Mouse (Mus musculus) embryonic facial prominence, embryonic 15.5 days (tissue): ENCODE data around the gene Synj2. TPM values are rescaled to one million over a fixed set of nuclear protein-coding genes. Genes with fewer than 3 reads are reported as not detected.

Experiments used
- ATAC-seq: fragments of 200-750 bp; cut with Nextera tagmentation; 2 replicates; pipeline ENCODE4 v1.8.0; 2017; ENCODE audit warnings: low read depth, moderate TSS enrichment; ENCODE audit not compliant: insufficient number of reproducible peaks, low FRiP score, low TSS enrichment
- H3K27ac ChIP-seq: fragments of 300-500 bp; sonication (generic); replicated peaks from 2 replicates; pipeline ENCODE4 v1.5.1; 2015; ENCODE audit warnings: mild to moderate bottlenecking, inconsistent platforms
- H3K27me3 ChIP-seq: fragments of 300-500 bp; sonication (generic); 2 replicates; pipeline ENCODE4 v1.6.1; 2015; ENCODE audit warnings: inconsistent platforms
- H3K36me3 ChIP-seq: fragments of 300-500 bp; sonication (generic); 2 replicates; pipeline ENCODE4 v1.6.1; 2015; ENCODE audit warnings: mild to moderate bottlenecking, inconsistent platforms
- H3K4me1 ChIP-seq: fragments of 300-500 bp; sonication (generic); 2 replicates; pipeline ENCODE4 v1.6.1; 2015; ENCODE audit warnings: inconsistent platforms
- H3K4me2 ChIP-seq: fragments of 300-500 bp; sonication (generic); replicated peaks from 2 replicates; pipeline ENCODE4 v1.6.1; 2015; ENCODE audit warnings: mild to moderate bottlenecking, inconsistent platforms
- H3K4me3 ChIP-seq: fragments of 300-500 bp; sonication (generic); replicated peaks from 2 replicates; pipeline ENCODE4 v1.5.1; 2015; ENCODE audit warnings: mild to moderate bottlenecking, inconsistent platforms
- H3K9ac ChIP-seq: fragments of 300-500 bp; sonication (generic); 2 replicates; pipeline ENCODE4 v1.6.1; 2015; ENCODE audit warnings: inconsistent platforms
- H3K9me3 ChIP-seq: fragments of 300-500 bp; sonication (generic); replicated peaks from 2 replicates; pipeline ENCODE4 v1.6.1; 2016; ENCODE audit warnings: inconsistent platforms
- WGBS: fragments of 180-500 bp; shearing (Covaris S2); methylation state at CpG from one replicate; pipeline ENCODE4 v1.1.7; 2015; 5-methylcytosine and 5-hydroxymethylcytosine counted together
- polyA plus RNA-seq: library from polyadenylated mRNA; unstranded; fragments of >200 nt; fragmentation: Nextera tagmentation; extraction: Ambion mirVana; gene quantifications from 2 replicates; pipeline ENCODE4 v1.2.1, GENCODE M21; 2015

Synj2 gene
- polyA plus RNA-seq, 1 experiment from 2014 or later: 4.0 TPM

DNA sequence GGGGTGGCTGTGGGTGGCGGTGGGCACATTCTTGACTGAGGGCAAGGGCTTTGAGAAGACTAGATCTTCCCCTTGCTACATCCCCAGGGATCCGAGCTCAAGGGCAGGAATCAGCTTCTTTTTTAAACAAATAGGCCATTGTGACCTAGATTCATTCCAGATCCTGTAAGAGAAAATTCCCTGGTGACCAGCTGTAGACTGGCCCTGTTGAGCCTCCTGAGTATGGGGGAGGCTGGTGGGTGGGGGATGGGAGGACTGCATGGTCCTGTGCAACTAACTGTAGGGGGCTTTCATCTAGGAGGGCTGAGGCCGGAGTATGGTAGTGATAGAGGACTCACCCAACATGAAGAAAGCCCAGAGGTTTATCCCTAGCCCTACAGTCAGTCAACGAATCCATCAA, 47.0 kb downstream of the Synj2 start:
- Histone ChIP-seq H3K36me3 (no peaks in the 10 kb centered on the region), H3K4me2 (no peak overlapping the region), H3K27me3 (no peaks in the 10 kb centered on the region), H3K4me1 (peaks cover 22% of the 10 kb centered on the region), H3K4me3 (no peak overlapping the region), H3K27ac (no peak overlapping the region), H3K9me3 (no peaks in the 10 kb centered on the region), H3K9ac (no peak overlapping the region)
- ATAC-seq: no peak
- 55% methylated on average over 4 of the region's 4 CpGs for WGBS

DNA sequence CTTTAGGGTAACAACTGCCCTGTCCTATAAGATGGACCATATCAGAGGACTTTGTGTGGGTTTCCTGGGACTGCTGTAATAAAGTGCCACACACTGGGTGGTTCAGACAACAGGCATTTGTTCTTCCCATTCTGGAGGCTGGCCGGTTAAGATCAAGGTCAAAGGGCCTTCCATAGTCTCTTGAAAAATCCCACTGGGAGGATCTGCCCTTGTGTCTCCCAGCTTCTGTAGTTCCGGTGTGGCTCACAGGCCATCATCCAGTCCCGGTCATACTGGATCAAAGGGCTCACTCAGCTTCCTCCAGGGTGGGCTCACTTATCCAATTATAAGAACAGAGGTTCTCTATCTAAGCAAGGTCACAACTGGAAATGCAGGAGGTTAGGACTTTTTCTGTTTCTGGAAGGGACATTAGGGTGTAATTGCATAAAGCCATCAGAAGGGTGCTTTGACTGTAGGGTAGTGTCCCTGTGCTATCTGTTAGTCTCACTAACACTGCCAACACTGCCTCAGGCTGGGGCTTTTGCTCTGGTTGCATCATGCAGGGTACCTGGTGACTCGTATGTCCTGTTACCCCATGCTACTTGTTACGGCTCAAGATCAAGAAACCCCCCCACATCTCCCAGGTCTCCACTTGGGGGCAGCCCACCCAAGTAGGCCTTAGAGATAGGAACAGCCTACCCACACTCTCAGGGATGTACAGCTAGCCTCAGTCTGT, 51.9 kb downstream of the Synj2 start:
- no peaks in the 10 kb centered on the region for H3K36me3 ChIP-seq
- H3K4me2 ChIP-seq: no peak overlapping the region
- H3K4me3 ChIP-seq: no peak overlapping the region
- ATAC-seq: no peak
- H3K9ac ChIP-seq: no peak overlapping the region
- H3K27me3 ChIP-seq: no peaks in the 10 kb centered on the region
- WGBS: 55% methylated on average over 5 of the region's 5 CpGs
- peaks cover 8% of the 10 kb centered on the region for H3K4me1 ChIP-seq
- no peaks in the 10 kb centered on the region for H3K9me3 ChIP-seq
- no peak overlapping the region for H3K27ac ChIP-seq

DNA sequence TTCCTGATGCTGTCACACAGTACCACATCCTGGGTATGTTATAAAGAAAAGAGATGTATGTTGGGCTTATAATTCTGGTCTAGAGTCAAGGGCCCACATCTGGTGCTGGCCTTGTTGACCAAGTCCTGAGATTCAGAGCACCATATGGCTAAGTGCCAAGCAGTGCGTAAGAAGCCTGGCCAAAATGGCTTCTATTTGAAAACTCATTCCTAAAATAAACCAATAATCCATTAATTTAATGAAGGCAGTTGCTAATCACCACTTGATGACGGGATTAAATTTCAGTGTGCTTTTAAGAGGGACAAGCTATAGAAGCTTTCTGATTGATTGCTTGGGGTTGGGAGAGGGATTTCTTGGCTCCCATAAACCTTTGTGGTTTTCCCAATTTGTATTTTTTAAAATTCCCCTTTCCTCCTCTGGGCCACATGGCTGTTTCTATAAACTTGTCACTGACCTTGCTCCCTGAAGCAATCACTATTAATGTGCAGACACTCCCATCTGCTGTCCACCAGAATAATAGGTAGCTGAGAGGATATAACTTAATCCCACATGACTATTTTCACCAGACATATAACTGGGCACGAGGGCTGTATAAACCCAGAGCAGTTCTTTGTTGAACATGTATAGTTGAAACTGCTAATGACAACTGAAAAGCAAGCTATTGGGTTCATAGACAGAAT, 52.6 kb downstream of the Synj2 start:
- Histone ChIP-seq H3K9me3 (no peaks in the 10 kb centered on the region), H3K27me3 (no peaks in the 10 kb centered on the region), H3K4me3 (no peak overlapping the region), H3K4me1 (peaks cover 7% of the 10 kb centered on the region; the same call in 1 of the 2 replicates), H3K4me2 (no peak overlapping the region), H3K36me3 (no peaks in the 10 kb centered on the region), H3K27ac (no peak overlapping the region), H3K9ac (no peak overlapping the region)
- ATAC-seq: no peak
- 72% methylated on average over 3 of the region's 3 CpGs for whole genome bisulfite sequencing

DNA sequence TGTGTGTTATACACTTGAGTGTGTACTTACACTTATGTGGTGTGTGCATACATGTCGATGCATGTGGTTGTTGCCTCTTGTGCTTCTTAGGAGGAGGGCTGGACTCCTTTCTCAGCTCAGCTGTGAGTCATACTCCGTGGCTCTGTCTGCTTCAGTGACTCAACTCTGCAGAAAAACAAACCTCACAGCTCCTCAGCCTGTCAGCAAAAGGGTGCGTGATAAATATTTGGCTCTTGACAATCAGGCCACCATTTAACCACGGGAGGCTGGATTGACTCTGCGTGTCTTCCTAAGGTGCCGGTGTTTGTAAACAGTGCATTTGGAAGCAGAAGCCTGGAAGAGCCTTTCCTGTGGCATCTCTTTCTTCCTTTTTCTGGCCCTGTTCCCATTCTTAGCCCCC, 53.5 kb downstream of the Synj2 start:
- Histone ChIP-seq H3K9ac (no peak overlapping the region), H3K4me3 (no peak overlapping the region), H3K4me1 (peaks cover 14% of the 10 kb centered on the region), H3K27ac (no peak overlapping the region), H3K27me3 (no peaks in the 10 kb centered on the region), H3K4me2 (no peak overlapping the region), H3K9me3 (no peaks in the 10 kb centered on the region), H3K36me3 (no peaks in the 10 kb centered on the region)
- WGBS: 67% methylated on average over 6 of the region's 6 CpGs
- no peak for ATAC-seq

DNA sequence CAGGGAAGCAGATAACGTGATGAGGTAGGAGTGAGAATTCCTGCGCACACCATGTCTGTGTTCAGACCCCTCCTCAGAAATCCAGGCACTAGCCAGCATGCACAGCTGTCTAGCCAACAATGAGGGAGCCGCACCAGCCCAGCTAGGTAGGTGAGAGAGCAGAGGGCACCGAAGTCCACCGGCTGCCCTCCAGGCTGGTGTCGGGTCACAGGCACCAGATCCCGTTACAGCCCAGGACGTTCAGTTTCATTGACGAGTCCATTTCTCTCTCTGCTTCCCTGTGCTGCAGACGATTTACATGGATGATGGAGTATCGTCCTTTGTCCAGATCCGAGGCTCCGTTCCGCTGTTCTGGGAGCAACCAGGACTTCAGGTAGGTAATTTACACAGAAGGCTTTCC, 55.5 kb downstream of the Synj2 start:
- 65% methylated on average over 14 of the region's 14 CpGs for WGBS
- no peak for ATAC-seq
- H3K27ac ChIP-seq: no peak overlapping the region

DNA sequence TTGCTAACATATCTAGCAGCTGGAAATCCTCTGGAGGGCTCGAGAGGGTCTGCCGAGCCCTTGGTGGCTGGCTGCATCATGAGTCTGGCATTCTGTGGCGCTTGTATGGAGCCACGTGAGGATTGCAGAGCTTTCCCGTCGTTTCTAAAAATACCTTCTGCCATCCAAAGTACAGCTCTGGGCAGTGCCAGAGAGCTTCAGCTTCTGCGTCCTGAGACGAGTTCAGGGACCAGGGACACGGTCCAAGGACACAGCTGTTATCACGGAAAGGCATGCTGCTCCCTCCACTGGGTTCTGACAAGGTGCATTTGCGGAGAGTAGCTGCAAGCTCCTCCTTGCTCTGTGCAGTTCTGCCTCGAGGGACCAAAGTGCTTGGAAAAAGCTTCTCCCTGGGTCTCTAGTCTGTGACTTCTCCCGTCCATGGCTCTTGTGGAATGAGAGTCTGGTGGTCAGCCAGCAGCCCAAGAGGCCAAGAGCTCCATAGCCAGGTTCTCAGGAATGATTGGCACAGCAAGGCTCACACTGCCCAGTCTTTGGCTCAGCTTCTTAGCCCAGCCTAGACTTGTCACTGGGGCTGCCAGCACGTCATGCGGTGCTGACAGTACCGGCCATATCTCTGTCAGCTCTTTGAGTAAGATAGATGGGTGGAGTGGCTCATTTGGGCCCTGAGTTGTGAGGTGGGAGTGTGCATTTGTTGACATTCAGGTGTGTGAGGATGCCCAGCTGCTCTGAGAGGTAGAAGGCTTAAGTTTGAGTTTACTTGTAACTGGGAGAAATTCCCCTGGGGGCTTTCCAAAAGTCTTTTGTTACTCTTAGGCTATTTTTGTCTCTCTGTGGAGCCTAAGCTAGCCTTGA, 56.5 kb downstream of the Synj2 start:
- peaks cover 25% of the 10 kb centered on the region for H3K4me1 ChIP-seq
- no peaks in the 10 kb centered on the region for H3K27me3 ChIP-seq
- H3K9me3 ChIP-seq: no peaks in the 10 kb centered on the region
- no peak overlapping the region for H3K9ac ChIP-seq
- no peak overlapping the region for H3K4me2 ChIP-seq
- H3K27ac ChIP-seq: no peak overlapping the region
- WGBS: 58% methylated on average over 16 of the region's 16 CpGs
- ATAC-seq: no peak
- H3K4me3 ChIP-seq: no peak overlapping the region
- no peaks in the 10 kb centered on the region for H3K36me3 ChIP-seq

More for the DNA sequence above, 55.5 kb downstream of the Synj2 start:
- peaks cover 23% of the 10 kb centered on the region for H3K4me1 ChIP-seq
- H3K9me3 ChIP-seq: no peaks in the 10 kb centered on the region
- H3K4me3 ChIP-seq: no peak overlapping the region
- H3K36me3 ChIP-seq: no peaks in the 10 kb centered on the region
- H3K9ac ChIP-seq: no peak overlapping the region
- no peaks in the 10 kb centered on the region for H3K27me3 ChIP-seq
- H3K4me2 ChIP-seq: no peak overlapping the region

DNA sequence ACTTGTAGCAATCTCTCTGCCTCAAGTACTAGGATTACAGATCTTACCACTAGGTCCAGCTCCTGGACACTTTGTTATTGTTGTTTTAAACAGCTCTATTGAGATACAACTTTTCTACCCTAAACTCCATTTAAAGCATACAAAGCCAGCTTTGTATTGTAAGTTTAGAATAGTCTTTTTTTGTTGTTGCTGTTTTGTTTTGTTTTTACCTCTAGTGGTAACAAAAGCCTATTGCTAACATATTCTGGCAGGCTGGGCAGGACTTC, 57.1 kb downstream of the Synj2 start:
- no peak for ATAC-seq
- no peaks in the 10 kb centered on the region for H3K27me3 ChIP-seq
- H3K9ac ChIP-seq: no peak overlapping the region
- H3K27ac ChIP-seq: no peak overlapping the region
- H3K4me3 ChIP-seq: no peak overlapping the region
- no peaks in the 10 kb centered on the region for H3K9me3 ChIP-seq
- no peaks in the 10 kb centered on the region for H3K36me3 ChIP-seq
- H3K4me2 ChIP-seq: no peak overlapping the region
- peaks cover 25% of the 10 kb centered on the region for H3K4me1 ChIP-seq

DNA sequence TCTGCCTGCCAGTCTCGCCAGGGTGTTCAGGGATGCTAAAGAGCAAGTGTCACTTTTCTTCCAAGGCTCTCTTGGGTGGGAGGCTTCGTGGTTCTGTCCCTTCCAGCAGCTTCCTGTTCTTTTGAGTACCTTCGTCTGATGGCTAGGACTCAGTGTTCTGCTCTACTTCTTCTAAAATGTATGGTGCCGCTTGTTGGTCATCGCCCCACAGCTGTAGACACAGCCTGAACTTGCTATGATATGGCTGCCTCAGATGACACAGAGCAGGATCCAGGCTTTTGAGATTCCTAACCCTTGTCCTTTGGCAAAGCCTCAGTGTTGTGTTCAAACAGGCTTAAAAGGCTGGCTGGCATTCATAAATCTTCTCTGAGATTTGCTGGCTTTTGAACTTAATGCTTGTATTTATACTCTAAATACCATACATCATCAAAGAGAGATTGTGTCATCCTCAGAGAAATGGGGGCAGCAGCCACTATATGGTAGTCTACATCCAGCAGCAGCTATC, 58.0 kb downstream of the Synj2 start:
- no peaks in the 10 kb centered on the region for H3K36me3 ChIP-seq
- ATAC-seq: no peak
- H3K9me3 ChIP-seq: no peaks in the 10 kb centered on the region
- WGBS: 66% methylated on average over 5 of the region's 5 CpGs
- H3K27ac ChIP-seq: no peak overlapping the region
- no peaks in the 10 kb centered on the region for H3K27me3 ChIP-seq
- H3K4me1 ChIP-seq: peaks cover 25% of the 10 kb centered on the region
- no peak overlapping the region for H3K4me2 ChIP-seq
- no peak overlapping the region for H3K4me3 ChIP-seq
- H3K9ac ChIP-seq: no peak overlapping the region

DNA sequence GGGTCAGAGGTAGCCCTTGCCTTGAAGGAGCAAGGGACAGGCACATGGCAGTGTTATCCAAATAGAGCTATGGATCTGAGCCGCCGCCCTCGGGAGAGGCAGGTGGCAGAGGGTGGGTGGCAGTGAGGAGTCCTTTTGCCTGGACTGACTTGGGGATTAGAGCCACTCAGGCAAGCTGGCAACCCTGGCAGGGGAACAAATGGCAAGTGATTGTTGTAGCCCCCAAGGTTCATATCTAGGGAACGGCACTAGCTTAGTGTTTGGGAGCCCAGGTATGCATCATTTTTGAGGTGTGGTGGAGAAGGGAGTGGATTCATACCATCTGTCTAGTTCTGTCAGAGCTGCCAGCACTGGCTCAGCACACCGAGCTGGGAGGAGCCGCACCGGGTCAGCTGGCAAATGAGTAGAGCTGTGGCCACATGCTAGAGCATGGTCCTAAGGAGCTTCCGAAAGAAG, 59.8 kb downstream of the Synj2 start:
- H3K4me3 ChIP-seq: no peak overlapping the region
- ATAC-seq: no peak
- H3K9me3 ChIP-seq: no peaks in the 10 kb centered on the region
- H3K27me3 ChIP-seq: no peaks in the 10 kb centered on the region
- H3K4me1 ChIP-seq: peaks cover 36% of the 10 kb centered on the region
- no peaks in the 10 kb centered on the region for H3K36me3 ChIP-seq
- WGBS: 82% methylated on average over 8 of the region's 8 CpGs
- no peak overlapping the region for H3K4me2 ChIP-seq
- H3K27ac ChIP-seq: no peak overlapping the region
- H3K9ac ChIP-seq: no peak overlapping the region

DNA sequence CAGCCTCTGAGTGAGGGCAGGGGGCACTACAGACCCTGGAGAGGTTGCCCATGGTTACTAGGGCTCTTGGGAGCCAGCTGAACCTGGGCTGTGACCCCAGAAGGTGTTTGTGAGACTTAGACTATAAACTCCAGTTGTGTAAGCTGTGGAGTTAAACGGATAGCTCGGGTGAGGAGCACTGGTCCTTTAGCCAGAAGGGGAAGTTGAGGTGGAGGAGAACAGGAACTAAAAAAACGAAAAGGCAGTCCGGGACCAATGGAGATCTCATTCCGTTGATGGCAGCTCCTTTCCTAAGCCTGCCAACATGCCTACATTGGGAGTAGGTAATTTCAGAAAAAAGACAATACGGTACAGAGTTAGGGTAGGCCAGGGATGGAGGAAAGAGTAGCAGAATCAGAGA, 60.3 kb downstream of the Synj2 start:
- Histone ChIP-seq H3K27me3 (no peaks in the 10 kb centered on the region), H3K9ac (no peak overlapping the region), H3K27ac (no peak overlapping the region), H3K4me1 (peaks cover 41% of the 10 kb centered on the region), H3K4me2 (no peak overlapping the region), H3K36me3 (no peaks in the 10 kb centered on the region), H3K4me3 (no peak overlapping the region), H3K9me3 (no peaks in the 10 kb centered on the region)
- 83% methylated on average over 6 of the region's 6 CpGs for WGBS
- no peak for ATAC-seq

DNA sequence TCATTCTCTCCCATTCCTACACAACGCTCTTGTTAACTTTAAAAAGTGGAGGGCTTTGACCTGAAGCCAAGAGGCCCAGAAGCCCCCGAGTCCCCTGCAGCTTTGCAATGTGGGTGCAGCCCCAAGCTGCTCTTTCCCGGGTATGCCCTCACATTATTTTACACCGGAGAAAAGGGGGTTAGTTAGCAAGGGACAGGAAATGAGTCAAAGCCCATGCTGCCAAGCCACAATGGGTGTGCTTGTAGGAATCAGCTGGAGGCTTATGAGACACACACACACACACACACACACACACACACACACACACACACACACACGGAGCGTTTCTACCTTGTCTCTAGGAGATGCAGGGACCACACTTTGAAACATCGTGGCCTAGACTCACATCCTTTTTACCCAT, 60.8 kb downstream of the Synj2 start:
- WGBS: 66% methylated on average over 7 of the region's 7 CpGs
- peaks cover 43% of the 10 kb centered on the region for H3K4me1 ChIP-seq

More for the DNA sequence above, 60.8 kb downstream of the Synj2 start:
- Histone ChIP-seq H3K9me3 (no peaks in the 10 kb centered on the region), H3K9ac (no peak overlapping the region), H3K27ac (no peak overlapping the region), H3K4me3 (no peak overlapping the region), H3K36me3 (no peaks in the 10 kb centered on the region), H3K4me2 (no peak overlapping the region), H3K27me3 (no peaks in the 10 kb centered on the region)
- no peak for ATAC-seq
